Mouse (Mus musculus): ENCODE data around the gene Tacc2. TPM values are rescaled to one million over a fixed set of nuclear protein-coding genes. Genes with fewer than 3 reads are reported as not detected.
A peak's percentile ranks its signal among the peaks of the same experiment; 100 is the strongest.

Gene Tacc2
- total RNA-seq, 2 experiments from 2014 or later: 50.8 to 55.8 TPM

- DNase-seq (ENCODE audit: low spot score in 2 of 2): no peak
These were observed 29.7 kb downstream of the Tacc2 start for GRCm38 (mm10) chr7:130606958-130607357.

GRCm38 (mm10) chr7:130613973-130614372 lies 36.7 kb downstream of the Tacc2 start:
- DNase-seq (ENCODE audit: low spot score in 2 of 2): no peak

GRCm38 (mm10) chr7:130617591-130617990 lies 40.4 kb downstream of the Tacc2 start:
- DNase-seq (ENCODE audit: low spot score in 2 of 2): no peak

- DNase-seq (ENCODE audit: low spot score in 2 of 2): no peak
These were observed 43.8 kb downstream of the Tacc2 start for GRCm38 (mm10) chr7:130621068-130621467.

- no peak for DNase-seq (ENCODE audit: low spot score in 2 of 2)
These were observed 44.7 kb downstream of the Tacc2 start for GRCm38 (mm10) chr7:130621953-130622352.

- no peak for DNase-seq (ENCODE audit: low spot score in 2 of 2)
These were observed 45.1 kb downstream of the Tacc2 start for GRCm38 (mm10) chr7:130622359-130622758.

- DNase-seq (ENCODE audit: low spot score in 2 of 2): no peak
These were observed 47.1 kb downstream of the Tacc2 start for GRCm38 (mm10) chr7:130624299-130624698.

- DNase-seq (ENCODE audit: low spot score in 2 of 2): no peak
These were observed 48.1 kb downstream of the Tacc2 start for GRCm38 (mm10) chr7:130625361-130625760.

GRCm38 (mm10) chr7:130628601-130629000 lies 51.4 kb downstream of the Tacc2 start:
- no peak for DNase-seq (ENCODE audit: low spot score in 2 of 2)

GRCm38 (mm10) chr7:130629999-130630398 lies 52.8 kb downstream of the Tacc2 start:
- DNase-seq (ENCODE audit: low spot score in 2 of 2): no peak

- DNase-seq (ENCODE audit: low spot score in 2 of 2): no peak
These were observed 53.7 kb downstream of the Tacc2 start for GRCm38 (mm10) chr7:130630956-130631355.

- DNase-seq (ENCODE audit: low spot score in 2 of 2): no peak
These were observed 54.5 kb downstream of the Tacc2 start for GRCm38 (mm10) chr7:130631553-130632378.

- DNase-seq (ENCODE audit: low spot score in 2 of 2): no peak
These were observed 55.1 kb downstream of the Tacc2 start for GRCm38 (mm10) chr7:130632379-130632732.

GRCm38 (mm10) chr7:130634259-130634871 lies 57.1 kb downstream of the Tacc2 start:
- no peak for DNase-seq (ENCODE audit: low spot score in 2 of 2)

GRCm38 (mm10) chr7:130635212-130635611 lies 58.0 kb downstream of the Tacc2 start:
- no peak for DNase-seq (ENCODE audit: low spot score in 2 of 2)

- DNase-seq (ENCODE audit: low spot score in 2 of 2): no peak
These were observed 59.0 kb downstream of the Tacc2 start for GRCm38 (mm10) chr7:130636274-130636673.

- DNase-seq (ENCODE audit: low spot score in 2 of 2): no peak
These were observed 59.7 kb downstream of the Tacc2 start for GRCm38 (mm10) chr7:130636902-130637301.

GRCm38 (mm10) chr7:130637811-130638210 lies 60.6 kb downstream of the Tacc2 start:
- no peak for DNase-seq (ENCODE audit: low spot score in 2 of 2)

- DNase-seq (ENCODE audit: low spot score in 2 of 2): no peak
These were observed 63.4 kb downstream of the Tacc2 start for GRCm38 (mm10) chr7:130640681-130641080.

GRCm38 (mm10) chr7:130645332-130645993 lies 68.2 kb downstream of the Tacc2 start:
- no peak for DNase-seq (ENCODE audit: low spot score in 2 of 2)

- peak; percentile 48 to 61 for DNase-seq (ENCODE audit: low spot score in 2 of 2)
These were observed 68.9 kb downstream of the Tacc2 start for GRCm38 (mm10) chr7:130645994-130646761.

All from adrenal gland, postnatal 4 days (tissue).